Comparison of ENCODE assay signal across 9 mouse cellular contexts in genomic region chr1:56983771-56984482, GRCm38 (mm10). TPM values are rescaled to one million over a fixed set of nuclear protein-coding genes. Genes with fewer than 3 reads are reported as not detected.
DNase-seq lines count a peak whose midpoint lies in the region; ATAC-seq lines count a peak whose summit lies in the region.
"Had no signal": no experiment of that assay in that cellular context is flagged by ENCODE, and none has a peak within 500 bp of the region (broad histone marks: within the 10 kb centered on the region; RNA-seq: fewer than 3 reads in every experiment).

No protein-coding gene starts in this region.

- peak overlapping the region; percentile 21; the same call in 1 of the 2 replicates for H3K4me2 ChIP-seq in embryonic facial prominence, embryonic 15.5 days (replicated peaks)
- no peak overlapping the region for H3K4me2 ChIP-seq in neural tube, embryonic 11.5 days (ENCODE audit: low read depth)

- peaks cover 80% of the 10 kb centered on the region for H3K27me3 ChIP-seq in embryonic facial prominence, embryonic 15.5 days
- H3K27me3 ChIP-seq in neural tube, embryonic 11.5 days (ENCODE audit: control insufficient read depth, insufficient read depth, low read length): peaks cover 68% of the 10 kb centered on the region

- no peaks in the 10 kb centered on the region for H3K36me3 ChIP-seq in embryonic facial prominence, embryonic 15.5 days
- no peaks in the 10 kb centered on the region for H3K36me3 ChIP-seq in neural tube, embryonic 11.5 days (ENCODE audit: control insufficient read depth, insufficient read depth, low read length)

- ATAC-seq in embryonic facial prominence, embryonic 15.5 days (ENCODE audit: insufficient number of reproducible peaks, low FRiP score, low TSS enrichment, low read depth): no peak
- no peak for ATAC-seq in neural tube, embryonic 11.5 days (ENCODE audit: insufficient read depth, low FRiP score, low TSS enrichment)
- ATAC-seq in megakaryocyte, adult 5-6 weeks (ENCODE audit: poor library complexity, severe bottlenecking): no peak

- no peak overlapping the region for H3K9ac ChIP-seq in embryonic facial prominence, embryonic 15.5 days
- no peak overlapping the region for H3K9ac ChIP-seq in neural tube, embryonic 11.5 days (ENCODE audit: low read length)

- H3K4me1 ChIP-seq in embryonic facial prominence, embryonic 15.5 days: peaks cover 15% of the 10 kb centered on the region
- H3K4me1 ChIP-seq in neural tube, embryonic 11.5 days (ENCODE audit: control insufficient read depth, insufficient read depth, low read length): no peaks in the 10 kb centered on the region

- DNase-seq in heart, adult 11 months: peak; percentile 60
- DNase-seq in heart, postnatal 4 days: no peak
- peak; percentile 8 for DNase-seq in large intestine, adult 2 months (ENCODE audit: low read depth, low spot score)
- peak; percentile 18 for DNase-seq in neural tube, embryonic 11.5 days (ENCODE audit: low spot score)
- no peak for DNase-seq in layer of hippocampus, adult 9-10 months (ENCODE audit: low spot score)
- DNase-seq in adrenal gland, postnatal 14 days: no peak
- DNase-seq: lung, adult 2 months had no signal

- 17% methylated on average over 25 of the region's 25 CpGs for WGBS in embryonic facial prominence, embryonic 15.5 days
- 24% methylated on average over 25 of the region's 25 CpGs for WGBS in large intestine, adult 2 months
- WGBS in neural tube, embryonic 11.5 days: 1% methylated on average over 25 of the region's 25 CpGs

- H3K9me3 ChIP-seq in embryonic facial prominence, embryonic 15.5 days (replicated peaks): no peaks in the 10 kb centered on the region
- H3K9me3 ChIP-seq in neural tube, embryonic 11.5 days (ENCODE audit: control insufficient read depth, low read length): no peaks in the 10 kb centered on the region

- no peak overlapping the region for H3K27ac ChIP-seq in embryonic facial prominence, embryonic 15.5 days (replicated peaks)
- H3K27ac ChIP-seq in neural tube, embryonic 11.5 days (ENCODE audit: low read depth, low read length): no peak overlapping the region

- no peak overlapping the region for H3K4me3 ChIP-seq in embryonic facial prominence, embryonic 15.5 days (replicated peaks)
- H3K4me3 ChIP-seq in neural tube, embryonic 11.5 days (ENCODE audit: low read depth, low read length): no peak overlapping the region

RNA-seq across cellular contexts. Expression of gene Satb2, which starts 5.5 kb away (rescaled TPM):
- total RNA-seq in heart, postnatal 4 days (2021): under 1 TPM; 0.50 to 0.69 TPM
- polyA plus RNA-seq in embryonic facial prominence, embryonic 15.5 days (2015; fragmentation: Nextera tagmentation; extraction: Ambion mirVana): 12.0 and 14.4 TPM in 2 replicates
- polyA plus RNA-seq in large intestine, adult 2 months (2012; rRNA removed): 5.1 and 6.1 TPM in 2 replicates
- 1.5 and 1.8 TPM in 2 replicates for polyA plus RNA-seq in neural tube, embryonic 11.5 days (2014; fragmentation: Nextera tagmentation; extraction: Ambion mirVana)
- 1.1 and 1.2 TPM in 2 replicates for total RNA-seq in megakaryocyte, adult 5-6 weeks (2015)
- 0.29 and 0.98 TPM in 2 replicates for total RNA-seq in megakaryocyte, adult 5-6 weeks (2017)
- 1.6 and 1.8 TPM in 2 replicates for total RNA-seq in adrenal gland, postnatal 14 days (2021)

Comparison
In these comparisons a context has a peak if more than half of its experiments do, and no peak if none do; other contexts are left out.
1. DNase-seq: peak in heart, adult 11 months (single experiment), large intestine, adult 2 months (single experiment) and neural tube, embryonic 11.5 days (single experiment); none in heart, postnatal 4 days (single experiment), layer of hippocampus, adult 9-10 months (single experiment) and adrenal gland, postnatal 14 days (single experiment).